17 mouse cellular contexts compared by ENCODE assay signal in genomic region chr5:99382786-99383185, GRCm38 (mm10).
DNase-seq lines count a peak whose midpoint lies in the region; ATAC-seq and TF ChIP-seq lines count a peak whose summit lies in the region.
"Had no signal": no experiment of that assay in that cellular context is flagged by ENCODE, and none has a peak within 500 bp of the region (broad histone marks: within the 10 kb centered on the region; RNA-seq: fewer than 3 reads in every experiment).

No protein-coding gene starts in this region.

- in situ Hi-C loops in CH12.LX (cut with MboI; ENCODE audit: low pct_ligation_motif_present, low pct_unique_long_range_greater_than_20kb, low sequenced_read_pairs), result no loop called here

- dilution Hi-C loops in CH12.LX (cut with MboI; ENCODE audit: extremely low pct_ligation_motif_present, extremely low pct_unique_long_range_greater_than_20kb, low sequenced_read_pairs), result no loop called here

- H3K4me3 ChIP-seq in liver, adult 2 months (ENCODE audit: insufficient read depth, low read depth, low read length), result no peak overlapping the region
- H3K4me3 ChIP-seq in liver, embryonic 11.5 days (ENCODE audit: low read depth, low read length), result no peak overlapping the region
- no peak overlapping the region for H3K4me3 ChIP-seq in CH12.LX (replicated peaks in 1 of 3; ENCODE audit: low read depth in 2 of 3, low read length in 2 of 3, poor library complexity in 1 of 3)
- no peak overlapping the region for H3K4me3 ChIP-seq in cortical plate, adult 2 months (ENCODE audit: insufficient read depth, low read length)

- peak; percentile 60 for DNase-seq in liver, adult 2 months (ENCODE audit: extremely low read depth, low read depth, low spot score)
- no peak for DNase-seq in liver, embryonic 11.5 days (ENCODE audit: low spot score)
- DNase-seq in CH12.LX (ENCODE audit: extremely low read depth), result peak; percentile 69
- no peak for DNase-seq in thymus, postnatal 0 days (ENCODE audit: low spot score)
- DNase-seq: cerebellum, postnatal 10 days; gastrocnemius, postnatal 14 days; kidney, adult 11 months; kidney, postnatal 10 days; layer of hippocampus, adult 9-11 months; retina, postnatal 1 day; thymus, postnatal 36 days had no signal

- no peak for TF ChIP-seq POLR2A in liver, adult 2 months (IDR thresholded peaks at IDR 0.05; ENCODE audit: extremely low read depth, insufficient read depth, low read length)
- TF ChIP-seq POLR2A in CH12.LX (IDR thresholded peaks at IDR 0.05; ENCODE audit: low read depth, low read length), result no peak
- no peak for TF ChIP-seq POLR2A in cortical plate, adult 2 months (IDR thresholded peaks at IDR 0.05; ENCODE audit: extremely low read depth, insufficient read depth, low read length)

- H3K9ac ChIP-seq in liver, adult 2 months (ENCODE audit: low read depth, low read length), result no peak overlapping the region
- no peak overlapping the region for H3K9ac ChIP-seq in liver, embryonic 11.5 days (ENCODE audit: low read depth, low read length)
- no peak overlapping the region for H3K9ac ChIP-seq in CH12.LX (ENCODE audit: insufficient read depth, low read depth)

- no peaks in the 10 kb centered on the region for H3K36me3 ChIP-seq in liver, adult 2 months (ENCODE audit: control insufficient read depth, insufficient read depth, low read length)
- no peaks in the 10 kb centered on the region for H3K36me3 ChIP-seq in liver, embryonic 11.5 days (ENCODE audit: control insufficient read depth, insufficient read depth, low read length)
- H3K36me3 ChIP-seq in CH12.LX (replicated peaks in 1 of 2; ENCODE audit: control insufficient read depth in 1 of 2, insufficient read depth in 1 of 2, low read length in 1 of 2), result no peaks in the 10 kb centered on the region
- H3K36me3 ChIP-seq: G1E had no signal

- TF ChIP-seq CTCF in liver, adult 2 months (IDR thresholded peaks at IDR 0.05; ENCODE audit: low read depth, low read length), result no peak
- no peak for TF ChIP-seq CTCF in CH12.LX (conservative IDR thresholded peaks at IDR 0.05 in 1 of 2, IDR thresholded peaks at IDR 0.05 in 1 of 2; ENCODE audit: low read depth in 2 of 2, low read length in 2 of 2)
- no peak for TF ChIP-seq CTCF in cortical plate, adult 2 months (IDR thresholded peaks at IDR 0.05; ENCODE audit: extremely low read depth, insufficient read depth, low read length)

- no peak overlapping the region for H3K27ac ChIP-seq in liver, adult 2 months (replicated peaks; ENCODE audit: insufficient read depth, low read depth, low read length)
- H3K27ac ChIP-seq in liver, embryonic 11.5 days (ENCODE audit: low read depth, low read length), result no peak overlapping the region
- no peak overlapping the region for H3K27ac ChIP-seq in CH12.LX (ENCODE audit: insufficient read depth, low read depth)
- H3K27ac ChIP-seq in cortical plate, adult 2 months (ENCODE audit: insufficient read depth, low read length), result peak overlapping the region; percentile 95
- H3K27ac ChIP-seq: hindbrain, postnatal 0 days had no signal

- no peaks in the 10 kb centered on the region for H3K27me3 ChIP-seq in liver, adult 2 months (ENCODE audit: control insufficient read depth, insufficient read depth, low read length)
- H3K27me3 ChIP-seq in liver, embryonic 11.5 days (replicated peaks; ENCODE audit: control insufficient read depth, insufficient read depth, low read length), result no peaks in the 10 kb centered on the region
- H3K27me3 ChIP-seq in CH12.LX (replicated peaks), result no peaks in the 10 kb centered on the region

- ATAC-seq in liver, embryonic 11.5 days (replicated peaks; ENCODE audit: low FRiP score), result no peak
- ATAC-seq in neutrophil, adult 5-6 weeks (ENCODE audit: extremely low read depth, insufficient number of reproducible peaks, low FRiP score, poor library complexity, severe bottlenecking), result peak; percentile 59
- no peak for ATAC-seq in CD4-positive, CD25-positive, alpha-beta regulatory T cell, adult 4 months
- ATAC-seq: hindbrain, postnatal 0 days had no signal

- TF ChIP-seq RAD21 in CH12.LX (IDR thresholded peaks at IDR 0.05; ENCODE audit: low read depth, low read length), result no peak

- H3K9me3 ChIP-seq in liver, embryonic 11.5 days (ENCODE audit: control insufficient read depth, low read length), result no peaks in the 10 kb centered on the region
- H3K9me3 ChIP-seq in CH12.LX (replicated peaks; ENCODE audit: low read length), result no peaks in the 10 kb centered on the region

- H3K79me2 ChIP-seq in liver, adult 2 months (ENCODE audit: control insufficient read depth, insufficient read depth, low read length), result no peaks in the 10 kb centered on the region
- H3K79me2 ChIP-seq in CH12.LX (replicated peaks; ENCODE audit: control insufficient read depth, extremely low read depth, insufficient read depth, poor library complexity, severe bottlenecking), result no peaks in the 10 kb centered on the region

- TF ChIP-seq EP300 in CH12.LX (IDR thresholded peaks at IDR 0.05; ENCODE audit: low read length), result 0 out of 2 replicates have a peak, but pooled peaks have one; percentile 41

- H3K4me1 ChIP-seq in liver, adult 2 months (ENCODE audit: control insufficient read depth, insufficient read depth, low read length), result peaks cover 2% of the 10 kb centered on the region; the same call in 1 of the 2 replicates
- H3K4me1 ChIP-seq in liver, embryonic 11.5 days (replicated peaks; ENCODE audit: control insufficient read depth, insufficient read depth, low read length), result peaks cover 18% of the 10 kb centered on the region; the same call in 1 of the 2 replicates
- peaks cover 0 to 47% of the 10 kb centered on the region in 2 experiments; a peak in 3 of 4 replicates for H3K4me1 ChIP-seq in CH12.LX (ENCODE audit: control insufficient read depth in 1 of 2, insufficient read depth in 2 of 2)
- peaks cover 13% of the 10 kb centered on the region for H3K4me1 ChIP-seq in cortical plate, adult 2 months (ENCODE audit: control insufficient read depth, insufficient read depth, low read length)

- WGBS in liver, adult 2 months, result 52% methylated on average over 5 of the region's 5 CpGs
- WGBS in liver, embryonic 11.5 days, result 56% methylated on average over 5 of the region's 5 CpGs

- no peak overlapping the region for H3K4me2 ChIP-seq in liver, embryonic 11.5 days
- H3K4me2 ChIP-seq in CH12.LX (ENCODE audit: insufficient read depth, low read depth, poor library complexity, severe bottlenecking), result no peak overlapping the region
- H3K4me2 ChIP-seq: heart, embryonic 11.5 days had no signal

TF ChIP-seq in CH12.LX, 34 proteins besides CTCF, POLR2A, EP300 and RAD21:
- 0 out of 2 replicates have a peak, but pooled peaks have one; percentile 30 for TF ChIP-seq E2F4 (IDR thresholded peaks at IDR 0.05; ENCODE audit: insufficient replicate concordance, low read depth, low read length)
- no peak for TF ChIP-seq KAT2A (IDR thresholded peaks at IDR 0.05; ENCODE audit: insufficient replicate concordance, low read length)
- TF ChIP-seq IRF4 (IDR thresholded peaks at IDR 0.05; ENCODE audit: low read depth, low read length), result no peak
- TF ChIP-seq MAFK (IDR thresholded peaks at IDR 0.05; ENCODE audit: insufficient replicate concordance, low read length), result no peak
- TF ChIP-seq ZKSCAN1 (IDR thresholded peaks at IDR 0.05; ENCODE audit: borderline replicate concordance, low read depth, low read length), result no peak
- no peak for TF ChIP-seq ZC3H11A (IDR thresholded peaks at IDR 0.05; ENCODE audit: low read depth, low read length)
- 0 out of 2 replicates have a peak, but pooled peaks have one; percentile 31 for TF ChIP-seq MAX (IDR thresholded peaks at IDR 0.05; ENCODE audit: low read length)
- TF ChIP-seq JUND (conservative IDR thresholded peaks at IDR 0.05; ENCODE audit: low read depth, low read length), result no peak
- TF ChIP-seq MXI1 (IDR thresholded peaks at IDR 0.05; ENCODE audit: low read depth, low read length), result no peak
- TF ChIP-seq ETS1 (conservative IDR thresholded peaks at IDR 0.05; ENCODE audit: low read depth, low read length), result peak; percentile 12; the same call in 1 of the 2 replicates
- no peak for TF ChIP-seq GABPA (IDR thresholded peaks at IDR 0.05; ENCODE audit: insufficient replicate concordance, low read depth, low read length)
- no peak for TF ChIP-seq MEF2A (IDR thresholded peaks at IDR 0.05; ENCODE audit: borderline replicate concordance, low read depth, low read length)
- no peak for TF ChIP-seq UBTF (IDR thresholded peaks at IDR 0.05; ENCODE audit: low read depth, low read length)
- TF ChIP-seq SMC3 (IDR thresholded peaks at IDR 0.05; ENCODE audit: low read depth, low read length), result no peak
- TF ChIP-seq BHLHE40 (IDR thresholded peaks at IDR 0.05; ENCODE audit: low read depth, low read length), result peak; percentile 64
- no peak for TF ChIP-seq CHD2 (IDR thresholded peaks at IDR 0.05; ENCODE audit: low read length)
- TF ChIP-seq HCFC1 (IDR thresholded peaks at IDR 0.05; ENCODE audit: low read depth, low read length), result no peak
- TF ChIP-seq ZMIZ1 (IDR thresholded peaks at IDR 0.05; ENCODE audit: low read depth, low read length), result no peak

Comparison
In these comparisons a context has a peak if more than half of its experiments do, and no peak if none do; other contexts are left out.
1. DNase-seq: peak in liver, adult 2 months (single experiment) and CH12.LX (single experiment); none in liver, embryonic 11.5 days (single experiment) and thymus, postnatal 0 days (single experiment).